Mouse (Mus musculus) c-Kit-positive CD71-positive TER-119-positive erythroid progenitor cells, embryonic 14.5 days (primary cell): Measurements from ENCODE around the gene Fam83c.

Experiments
- DNase-seq: peaks from one replicate; pipeline ENCODE4 v3.0.0-alpha.2; 2013; ENCODE audit warnings: low spot score

The Fam83c gene

DNA sequence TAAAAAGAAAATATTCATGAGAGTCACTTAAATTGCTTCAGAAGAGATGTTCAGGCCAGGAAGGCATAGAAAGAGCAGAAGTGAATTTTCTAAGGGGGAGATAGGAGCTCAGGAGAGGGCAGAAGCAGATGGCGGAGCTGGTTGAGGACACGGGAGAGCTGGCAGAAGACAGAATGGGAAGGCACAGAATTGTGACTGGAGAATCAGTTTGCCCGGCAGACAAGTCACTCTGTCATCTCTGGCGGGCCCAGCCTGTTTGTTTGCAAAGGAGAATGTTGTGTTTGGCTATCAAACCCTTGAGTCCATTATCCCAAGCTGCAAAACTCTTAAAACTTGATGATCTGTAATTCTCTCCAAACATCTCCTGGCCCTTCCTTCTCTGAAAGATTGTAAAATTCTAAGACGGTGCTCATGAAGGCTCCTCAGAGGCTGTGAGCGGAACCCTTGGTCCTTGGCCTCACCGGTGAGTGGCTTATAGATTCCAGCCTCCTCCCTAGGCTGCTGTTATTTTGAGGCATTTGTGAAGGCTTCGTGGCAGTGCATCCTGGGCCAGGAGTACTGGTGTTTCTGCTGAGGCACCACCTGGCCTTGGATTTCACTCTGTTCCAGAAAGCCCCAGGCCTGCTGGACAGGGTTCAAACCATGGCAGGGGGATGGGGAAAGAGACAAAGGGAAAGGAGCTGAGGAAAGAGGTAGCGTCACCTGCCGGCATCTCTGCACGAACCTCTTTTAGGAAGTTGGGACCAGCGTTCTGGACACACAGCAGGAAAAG is 39.8 kb downstream of the Fam83c start:
- no peak for DNase-seq

DNA sequence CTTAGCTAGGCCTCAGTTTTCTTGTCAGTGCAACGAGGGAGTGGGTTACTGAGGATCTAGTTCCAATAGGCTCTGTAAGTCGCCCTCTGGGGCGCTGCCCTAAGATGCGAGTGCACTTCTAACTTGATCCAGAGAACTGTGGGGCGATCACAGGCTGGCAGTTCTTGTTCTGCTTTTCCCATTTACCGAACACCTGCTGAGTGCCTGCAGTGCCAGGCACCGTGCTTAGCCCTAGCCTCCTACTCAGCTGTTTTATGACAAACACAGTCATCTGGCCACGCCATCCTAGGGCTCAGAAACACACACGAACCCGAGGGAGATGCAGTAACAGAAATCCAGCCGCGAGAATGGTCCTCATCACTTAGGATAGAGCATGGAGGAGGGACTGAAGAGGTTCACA is 41.8 kb downstream of the Fam83c start:
- no peak for DNase-seq

DNA sequence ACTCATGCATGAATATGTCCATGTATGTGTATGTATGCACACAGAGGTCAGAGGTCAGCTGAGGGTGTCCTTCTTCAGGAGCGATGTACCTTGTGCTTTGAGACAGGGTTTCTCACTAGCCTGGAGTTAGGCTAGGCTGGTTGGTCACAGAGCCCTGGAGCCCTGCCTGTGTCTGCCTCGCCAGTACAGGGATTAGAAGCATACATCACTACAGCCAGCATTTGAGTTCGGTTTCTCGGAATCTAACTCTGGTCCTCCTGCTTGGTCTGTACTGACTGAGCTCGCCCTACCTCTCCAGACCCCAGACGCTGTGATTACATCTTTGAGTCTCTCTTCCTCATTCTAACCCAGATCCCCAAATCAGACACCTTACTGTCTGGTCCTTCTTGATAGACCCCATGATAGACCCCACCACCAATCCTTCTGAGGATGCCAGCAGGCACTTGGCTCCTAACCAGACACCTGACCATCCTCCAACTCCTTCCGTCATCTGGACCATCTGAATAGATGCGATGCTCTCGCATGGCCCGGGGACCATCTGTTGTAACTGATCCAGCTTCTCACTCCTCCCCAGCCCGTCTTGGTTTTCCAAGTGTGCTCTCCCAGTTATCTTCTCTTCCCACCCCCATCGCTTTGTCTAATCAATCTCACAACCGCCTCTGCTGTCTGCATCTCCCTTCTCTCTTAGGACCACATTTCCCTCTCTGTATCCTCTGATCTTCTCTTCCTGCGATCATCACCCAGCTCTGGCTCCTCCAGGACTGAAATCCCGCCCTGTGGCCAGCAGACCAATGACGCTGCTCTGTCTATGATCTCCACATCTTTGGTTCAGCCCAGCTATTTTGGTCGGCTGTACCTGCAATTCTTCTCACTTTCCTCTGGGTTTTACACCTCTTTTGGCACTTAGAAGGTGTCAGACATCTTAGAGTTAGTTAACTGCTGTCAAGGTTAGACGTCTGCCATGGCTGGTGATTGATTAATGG is 46.4 kb downstream of the Fam83c start:
- DNase-seq: no peak

DNA sequence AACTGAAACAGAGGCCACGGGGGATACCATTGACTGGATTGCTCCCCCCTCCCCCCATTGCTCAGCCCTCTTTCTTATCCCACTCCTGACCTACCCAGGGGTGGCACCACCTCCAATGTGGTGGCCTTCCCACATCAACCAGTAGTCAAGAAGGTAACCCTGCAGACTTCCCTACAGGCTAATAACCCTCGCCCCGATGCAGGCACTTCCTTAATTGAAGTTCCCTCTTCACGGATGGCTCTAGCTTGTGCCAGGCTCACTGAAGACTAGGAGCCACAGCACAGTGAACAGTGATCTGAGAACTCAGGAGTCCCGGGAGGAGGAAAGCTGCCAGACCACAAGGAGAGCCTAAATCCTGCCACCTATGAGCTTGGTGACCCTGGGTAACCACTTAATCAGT is 47.7 kb downstream of the Fam83c start:
- DNase-seq: no peak

DNA sequence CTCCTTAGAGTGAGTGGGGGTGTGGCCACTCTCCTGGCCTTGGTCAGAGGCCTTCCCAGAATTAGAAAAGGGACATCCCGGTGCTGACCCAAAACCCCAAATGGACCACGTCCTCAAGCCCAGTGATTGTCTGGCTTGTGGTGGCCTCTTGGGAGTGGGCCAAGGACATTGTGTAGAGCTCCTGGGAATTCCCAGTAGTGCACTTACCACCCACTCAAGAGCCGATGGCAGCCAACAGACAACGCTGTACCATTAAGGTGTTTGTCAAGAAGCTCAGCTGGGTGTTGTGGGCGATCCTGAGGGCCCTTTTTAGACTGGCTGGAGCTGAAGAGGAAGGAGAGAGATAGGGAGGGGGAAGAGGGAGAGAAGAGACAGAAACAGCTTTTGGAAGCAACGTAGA is 50.1 kb downstream of the Fam83c start:
- no peak for DNase-seq

DNA sequence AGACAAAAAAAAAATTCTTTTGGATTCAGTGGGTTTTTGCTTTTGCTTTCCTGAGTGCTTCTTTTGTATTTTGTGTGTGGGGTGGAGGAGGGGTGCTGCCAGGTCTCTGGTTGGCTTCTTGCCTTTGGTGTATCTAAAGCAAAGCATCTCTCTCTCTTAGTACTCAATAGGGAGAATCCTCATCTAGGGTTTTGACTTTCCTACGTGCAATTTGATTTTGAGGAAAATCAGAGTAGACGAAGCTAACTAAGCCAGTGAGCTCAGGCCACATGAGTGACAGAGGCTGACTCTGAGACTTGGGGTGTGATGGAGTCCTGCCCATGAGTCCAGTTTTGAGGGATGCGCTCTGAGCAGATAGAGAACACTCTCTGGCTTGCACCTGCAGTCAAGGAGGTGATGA is 55.1 kb downstream of the Fam83c start:
- DNase-seq: no peak

DNA sequence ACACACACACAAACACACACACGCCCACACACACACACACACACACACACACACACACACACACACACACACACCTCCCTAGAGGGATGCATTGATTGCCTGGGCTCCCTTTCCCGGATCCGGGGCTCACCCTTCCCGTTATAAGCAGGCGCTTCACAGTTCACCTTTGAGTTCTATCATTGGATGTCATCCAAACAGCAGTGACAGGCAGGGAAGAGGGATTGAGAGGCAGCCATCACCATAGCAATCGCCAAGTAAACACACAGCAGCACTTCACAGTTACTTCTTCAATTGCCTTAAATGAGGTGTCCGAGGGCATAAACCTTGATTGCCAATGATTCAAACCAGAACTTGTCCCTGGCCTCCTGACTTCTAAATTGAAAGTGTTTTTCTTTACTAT is 55.6 kb downstream of the Fam83c start:
- no peak for DNase-seq

DNA sequence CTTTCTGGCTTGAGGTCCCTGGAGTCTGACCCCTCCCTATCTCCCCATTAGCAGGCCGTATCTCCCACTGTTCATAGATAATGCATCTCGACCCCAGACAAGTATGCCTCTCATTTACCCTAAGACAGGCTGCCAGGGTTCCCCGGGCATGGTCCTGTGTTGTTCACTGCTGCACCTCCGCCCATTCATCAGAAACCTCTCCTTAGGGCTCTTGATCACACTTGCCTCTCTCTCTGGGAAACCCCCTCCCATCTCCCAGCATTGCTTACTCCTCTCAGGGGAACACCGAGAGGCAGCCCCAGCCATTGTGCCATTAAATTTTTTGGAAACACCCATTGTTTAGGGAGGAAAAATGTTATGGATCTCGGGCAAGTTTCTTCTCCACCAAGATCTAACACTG is 56.6 kb downstream of the Fam83c start:
- DNase-seq: no peak

DNA sequence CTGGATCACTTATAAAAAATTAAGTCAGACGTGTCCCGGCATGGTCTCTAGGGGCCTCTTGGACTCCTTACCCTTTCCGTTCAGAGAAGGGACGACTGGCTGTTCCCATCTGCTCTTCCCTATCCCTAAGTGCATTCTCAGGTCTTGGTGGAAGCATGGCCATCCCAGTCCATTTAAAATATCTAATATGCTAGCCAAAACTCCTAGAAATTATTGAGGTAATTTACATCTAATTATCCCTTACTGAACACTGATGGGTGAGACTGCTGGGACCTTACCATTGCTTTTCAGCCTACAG is 57.0 kb downstream of the Fam83c start:
- no peak for DNase-seq
